Mouse (Mus musculus): ENCODE data around the gene Pcdh15.

DNA sequence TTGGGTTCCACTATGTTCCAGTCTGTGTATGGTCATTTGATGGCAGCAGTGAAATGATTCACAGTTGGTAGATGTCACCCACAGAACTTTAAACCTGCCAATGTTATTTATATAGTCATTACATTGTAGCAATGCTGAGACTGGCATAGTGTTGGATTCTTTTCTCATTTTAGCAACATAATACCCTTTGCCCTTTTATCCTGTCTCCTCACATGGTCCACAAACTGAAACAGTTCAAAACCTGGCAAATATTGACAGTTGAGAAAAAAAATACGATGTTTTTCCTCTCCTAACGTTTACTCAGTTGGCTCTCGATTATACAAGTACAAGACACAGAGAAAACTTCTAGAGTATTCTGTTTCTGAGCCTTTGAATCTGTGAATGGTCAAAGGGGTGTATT, 38.8 kb downstream of the Pcdh15 start:
- no peak for TF ChIP-seq POLR2A (IDR thresholded peaks at IDR 0.05; ENCODE audit: insufficient read length, low read depth)
- no peak for TF ChIP-seq USF1 (IDR thresholded peaks at IDR 0.05; ENCODE audit: low read depth)
- TF ChIP-seq TCF3 (IDR thresholded peaks at IDR 0.05; ENCODE audit: insufficient read length, low read depth) = no peak
- no peak for TF ChIP-seq MAX (IDR thresholded peaks at IDR 0.05; ENCODE audit: low read depth)
- TF ChIP-seq E2F4 (IDR thresholded peaks at IDR 0.05; ENCODE audit: insufficient read depth) = no peak
- no peak for TF ChIP-seq MYOD1 (IDR thresholded peaks at IDR 0.05; ENCODE audit: control insufficient read depth in 1 of 3, insufficient read length in 2 of 3, low read depth in 2 of 3)
- TF ChIP-seq MYOG (IDR thresholded peaks at IDR 0.05; ENCODE audit: control insufficient read depth in 1 of 3, insufficient read depth in 1 of 3, insufficient read length in 2 of 3, low read depth in 2 of 3) = no peak
- no peak for TF ChIP-seq POLR2AphosphoS2 (IDR thresholded peaks at IDR 0.05; ENCODE audit: insufficient read length, low read depth)
- TF ChIP-seq REST (IDR thresholded peaks at IDR 0.05; ENCODE audit: insufficient read depth, insufficient read length) = no peak
- TF ChIP-seq CEBPB (IDR thresholded peaks at IDR 0.05; ENCODE audit: insufficient read depth, poor library complexity, severe bottlenecking) = no peak
